Mouse (Mus musculus): ENCODE measurements at regions not wholly inside any gene's neighbourhood (a gene's known extent, or its start where the extent isn't known, plus 50 kb on each side); places are given as distances from the start of the nearest gene placed in this dataset.

DNA sequence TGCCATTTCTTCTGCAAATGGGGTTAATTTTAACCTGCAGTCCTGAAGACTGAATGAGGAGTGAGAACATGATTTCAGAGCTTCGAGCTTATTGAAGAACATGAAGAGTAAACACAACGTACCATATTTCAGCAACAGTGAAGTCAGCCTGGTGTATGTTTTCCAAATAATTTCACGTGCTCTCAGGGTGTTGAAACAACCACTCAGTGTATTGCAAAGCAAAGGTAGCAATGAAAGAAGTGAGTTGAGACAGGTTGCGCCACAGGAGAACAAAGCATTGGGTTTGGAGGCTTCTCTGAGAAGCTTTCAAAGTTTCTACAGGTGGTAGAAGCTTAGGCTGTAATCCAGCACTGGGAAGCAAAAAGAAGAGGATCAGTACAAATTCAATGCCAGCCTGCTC is 251.7 kb downstream of the Rassf9 start:
- no peaks in the 10 kb centered on the region for H3K27me3 ChIP-seq (ENCODE audit: control insufficient read depth, insufficient read depth, low read length)
- no peaks in the 10 kb centered on the region for H3K36me3 ChIP-seq (ENCODE audit: control insufficient read depth, insufficient read depth, low read length)
- no peak overlapping the region for H3K9ac ChIP-seq (ENCODE audit: low read depth, low read length)
- H3K27ac ChIP-seq (replicated peaks; ENCODE audit: insufficient read depth, low read depth, low read length) = no peak overlapping the region
- WGBS = 14% methylated on average over 4 of the region's 4 CpGs
- peaks cover 4% of the 10 kb centered on the region; the same call in 1 of the 2 replicates for H3K4me1 ChIP-seq (ENCODE audit: control insufficient read depth, insufficient read depth, low read length)
- no peak overlapping the region for H3K4me3 ChIP-seq (ENCODE audit: insufficient read depth, low read depth, low read length)
- DNase-seq (ENCODE audit: extremely low read depth, low read depth, low spot score) = peak; percentile 64
- TF ChIP-seq POLR2A (IDR thresholded peaks at IDR 0.05; ENCODE audit: extremely low read depth, insufficient read depth, low read length) = no peak
- TF ChIP-seq CTCF (IDR thresholded peaks at IDR 0.05; ENCODE audit: low read depth, low read length) = no peak
- H3K79me2 ChIP-seq (ENCODE audit: control insufficient read depth, insufficient read depth, low read length) = no peaks in the 10 kb centered on the region

DNA sequence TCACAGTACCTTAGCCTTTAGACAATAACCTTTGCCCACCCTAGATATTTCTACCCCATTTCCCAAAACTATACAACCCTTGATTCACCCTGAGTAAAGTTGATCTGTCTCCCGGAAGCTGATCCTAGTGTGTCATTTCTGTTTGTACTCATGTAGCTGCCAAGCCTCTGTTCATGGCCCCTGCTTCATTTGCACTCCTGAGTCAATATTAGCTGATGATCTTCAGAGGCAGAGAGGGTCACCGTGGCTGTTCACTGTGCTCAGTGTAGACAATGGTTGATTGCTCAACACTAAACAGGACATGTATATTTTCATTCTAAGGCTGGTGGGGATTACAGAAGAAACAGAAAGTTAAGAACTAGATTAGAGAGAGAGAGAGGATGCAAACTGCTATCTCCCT is 250.4 kb downstream of the Rassf9 start:
- TF ChIP-seq POLR2A (IDR thresholded peaks at IDR 0.05; ENCODE audit: extremely low read depth, insufficient read depth, low read length) (no peak), CTCF (IDR thresholded peaks at IDR 0.05; ENCODE audit: low read depth, low read length) (no peak)
- 16% methylated on average over 2 of the region's 2 CpGs for WGBS
- Histone ChIP-seq H3K27ac (replicated peaks; ENCODE audit: insufficient read depth, low read depth, low read length) (no peak overlapping the region), H3K27me3 (ENCODE audit: control insufficient read depth, insufficient read depth, low read length) (no peaks in the 10 kb centered on the region), H3K4me1 (ENCODE audit: control insufficient read depth, insufficient read depth, low read length) (peaks cover 4% of the 10 kb centered on the region; the same call in 1 of the 2 replicates), H3K36me3 (ENCODE audit: control insufficient read depth, insufficient read depth, low read length) (no peaks in the 10 kb centered on the region), H3K9ac (ENCODE audit: low read depth, low read length) (no peak overlapping the region), H3K4me3 (ENCODE audit: insufficient read depth, low read depth, low read length) (no peak overlapping the region), H3K79me2 (ENCODE audit: control insufficient read depth, insufficient read depth, low read length) (no peaks in the 10 kb centered on the region)
- DNase-seq (ENCODE audit: extremely low read depth, low read depth, low spot score) = peak; percentile 71

DNA sequence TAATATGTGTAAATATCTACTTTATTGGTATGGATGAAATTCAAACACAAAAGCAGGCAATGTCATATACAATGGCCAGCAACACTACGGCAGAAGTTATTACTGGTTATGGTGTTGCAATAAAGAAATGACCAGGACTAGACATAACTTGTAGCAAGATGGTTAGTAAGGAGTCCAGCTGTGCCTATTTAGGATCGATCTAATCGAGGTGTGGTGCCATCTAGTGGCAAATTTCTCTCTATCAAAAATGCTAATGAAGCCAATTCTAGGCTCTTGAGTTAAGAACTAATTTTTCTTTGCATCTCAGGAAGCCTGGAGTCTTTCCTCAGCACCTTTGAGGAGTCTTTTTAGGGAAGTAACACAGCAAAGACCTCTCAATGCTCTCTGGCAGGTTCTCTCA is 223.2 kb downstream of the Rassf9 start:
- Histone ChIP-seq H3K4me3 (ENCODE audit: insufficient read depth, low read depth, low read length) (no peak overlapping the region), H3K27me3 (ENCODE audit: control insufficient read depth, insufficient read depth, low read length) (no peaks in the 10 kb centered on the region), H3K9ac (ENCODE audit: low read depth, low read length) (no peak overlapping the region), H3K36me3 (ENCODE audit: control insufficient read depth, insufficient read depth, low read length) (no peaks in the 10 kb centered on the region), H3K4me1 (ENCODE audit: control insufficient read depth, insufficient read depth, low read length) (no peaks in the 10 kb centered on the region), H3K27ac (replicated peaks; ENCODE audit: insufficient read depth, low read depth, low read length) (no peak overlapping the region), H3K79me2 (ENCODE audit: control insufficient read depth, insufficient read depth, low read length) (no peaks in the 10 kb centered on the region)
- TF ChIP-seq CTCF (IDR thresholded peaks at IDR 0.05; ENCODE audit: low read depth, low read length) = 0 out of 2 replicates have a peak, but pooled peaks have one; percentile 4
- TF ChIP-seq POLR2A (IDR thresholded peaks at IDR 0.05; ENCODE audit: extremely low read depth, insufficient read depth, low read length) = no peak
- 40% methylated on average over 3 of the region's 3 CpGs for WGBS
- peak; percentile 28 for DNase-seq (ENCODE audit: extremely low read depth, low read depth, low spot score)

DNA sequence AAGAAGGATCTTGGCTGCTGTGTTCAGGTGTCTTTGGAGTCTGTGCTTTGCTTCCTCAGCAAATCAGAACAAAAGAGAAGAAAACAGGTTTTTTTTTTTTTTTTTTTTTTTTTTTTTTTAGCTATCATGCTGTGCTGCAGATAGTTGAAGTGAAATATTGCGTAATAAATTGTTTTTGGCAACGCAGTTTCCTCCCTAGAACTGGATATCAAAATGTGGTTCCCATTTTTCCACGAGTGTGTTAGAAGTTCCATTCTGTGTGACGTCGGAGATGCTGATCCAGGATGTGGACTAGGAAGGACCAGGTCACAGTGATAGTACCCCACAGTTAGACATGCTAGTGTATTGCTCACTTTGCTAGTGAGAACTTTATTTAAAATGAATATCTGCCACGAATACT is 220.4 kb downstream of the Rassf9 start:
- H3K79me2 ChIP-seq (ENCODE audit: control insufficient read depth, insufficient read depth, low read length) = no peaks in the 10 kb centered on the region
- H3K4me3 ChIP-seq (ENCODE audit: insufficient read depth, low read depth, low read length) = no peak overlapping the region
- no peak overlapping the region for H3K9ac ChIP-seq (ENCODE audit: low read depth, low read length)
- TF ChIP-seq CTCF (IDR thresholded peaks at IDR 0.05; ENCODE audit: low read depth, low read length) (no peak), POLR2A (IDR thresholded peaks at IDR 0.05; ENCODE audit: extremely low read depth, insufficient read depth, low read length) (no peak)
- H3K27me3 ChIP-seq (ENCODE audit: control insufficient read depth, insufficient read depth, low read length) = no peaks in the 10 kb centered on the region
- H3K27ac ChIP-seq (replicated peaks; ENCODE audit: insufficient read depth, low read depth, low read length) = no peak overlapping the region
- no peaks in the 10 kb centered on the region for H3K4me1 ChIP-seq (ENCODE audit: control insufficient read depth, insufficient read depth, low read length)
- WGBS = 47% methylated on average over 6 of the region's 6 CpGs
- no peaks in the 10 kb centered on the region for H3K36me3 ChIP-seq (ENCODE audit: control insufficient read depth, insufficient read depth, low read length)
- DNase-seq (ENCODE audit: extremely low read depth, low read depth, low spot score) = peak; percentile 9

- H3K36me3 ChIP-seq (ENCODE audit: control insufficient read depth, insufficient read depth, low read length) = no peaks in the 10 kb centered on the region
- TF ChIP-seq POLR2A (IDR thresholded peaks at IDR 0.05; ENCODE audit: extremely low read depth, insufficient read depth, low read length) (no peak), CTCF (IDR thresholded peaks at IDR 0.05; ENCODE audit: low read depth, low read length) (no peak)
- H3K79me2 ChIP-seq (ENCODE audit: control insufficient read depth, insufficient read depth, low read length) = no peaks in the 10 kb centered on the region
- no peaks in the 10 kb centered on the region for H3K4me1 ChIP-seq (ENCODE audit: control insufficient read depth, insufficient read depth, low read length)
- DNase-seq (ENCODE audit: extremely low read depth, low read depth, low spot score) = no peak
- no peak overlapping the region for H3K4me3 ChIP-seq (ENCODE audit: insufficient read depth, low read depth, low read length)
- WGBS = 71% methylated on average over 2 of the region's 2 CpGs
- no peak overlapping the region for H3K9ac ChIP-seq (ENCODE audit: low read depth, low read length)
- H3K27ac ChIP-seq (replicated peaks; ENCODE audit: insufficient read depth, low read depth, low read length) = no peak overlapping the region
- H3K27me3 ChIP-seq (ENCODE audit: control insufficient read depth, insufficient read depth, low read length) = no peaks in the 10 kb centered on the region
Observed at GRCm38 (mm10) chr10:102712263-102712662, 200.2 kb downstream of the Rassf9 start.

- 96% methylated on average over 3 of the region's 3 CpGs for WGBS
Observed at GRCm38 (mm10) chr10:102705848-102706247, 193.8 kb downstream of the Rassf9 start.

More at GRCm38 (mm10) chr10:102705848-102706247, 193.8 kb downstream of the Rassf9 start:
- DNase-seq (ENCODE audit: extremely low read depth, low read depth, low spot score) = no peak
- TF ChIP-seq POLR2A (IDR thresholded peaks at IDR 0.05; ENCODE audit: extremely low read depth, insufficient read depth, low read length) (no peak), CTCF (IDR thresholded peaks at IDR 0.05; ENCODE audit: low read depth, low read length) (no peak)
- Histone ChIP-seq H3K27ac (replicated peaks; ENCODE audit: insufficient read depth, low read depth, low read length) (no peak overlapping the region), H3K4me1 (ENCODE audit: control insufficient read depth, insufficient read depth, low read length) (no peaks in the 10 kb centered on the region), H3K79me2 (ENCODE audit: control insufficient read depth, insufficient read depth, low read length) (no peaks in the 10 kb centered on the region), H3K9ac (ENCODE audit: low read depth, low read length) (no peak overlapping the region), H3K27me3 (ENCODE audit: control insufficient read depth, insufficient read depth, low read length) (no peaks in the 10 kb centered on the region), H3K36me3 (ENCODE audit: control insufficient read depth, insufficient read depth, low read length) (no peaks in the 10 kb centered on the region), H3K4me3 (ENCODE audit: insufficient read depth, low read depth, low read length) (no peak overlapping the region)

Measured in liver, adult 2 months (tissue).